Mouse (Mus musculus) frontal cortex, postnatal 14 days (tissue): ENCODE measurements at regions not wholly inside any gene's neighbourhood (a gene's known extent, or its start where the extent isn't known, plus 50 kb on each side); places are given as distances from the start of the nearest gene placed in this dataset.
"Not testable (repeated sequence)": the region's sequence is repeated elsewhere in the genome, so short reads cannot be mapped to it uniquely, and the experiment has no call there.

Source experiments
- DNase-seq, 2 experiments: peaks; one replicate each; pipeline ENCODE4 v3.0.0; 2022; ENCODE audit warnings: low spot score in 2 of 2

GRCm38 (mm10) chr7:111846417-111846816, 66.6 kb upstream of the Galnt18 start:
- no peak for DNase-seq

- no peak for DNase-seq
Observed at GRCm38 (mm10) chr7:111843715-111844114, 63.9 kb upstream of the Galnt18 start.

- DNase-seq: no peak
Observed at GRCm38 (mm10) chr7:111840826-111841225, 61.0 kb upstream of the Galnt18 start.

GRCm38 (mm10) chr7:111838162-111838561, 58.4 kb upstream of the Galnt18 start:
- no peak for DNase-seq

GRCm38 (mm10) chr7:111834356-111834755, 54.6 kb upstream of the Galnt18 start:
- DNase-seq: not testable (repeated sequence)

GRCm38 (mm10) chr7:111829931-111830330, 50.2 kb upstream of the Galnt18 start:
- DNase-seq: no peak
